Mouse (Mus musculus) midbrain, embryonic 10.5 days (tissue): Measurements from ENCODE around the gene Kmt2e. TPM values are rescaled to one million over a fixed set of nuclear protein-coding genes. Genes with fewer than 3 reads are reported as not detected.

Experiments
- DNase-seq: peaks from one replicate; pipeline ENCODE4 v3.0.0-alpha.2; 2017; ENCODE audit warnings: low spot score
- H3K27ac ChIP-seq: fragments of 300-500 bp; sonication (generic); replicated peaks from 2 replicates; pipeline ENCODE4 v1.5.1; 2016; ENCODE audit warnings: mild to moderate bottlenecking
- H3K27me3 ChIP-seq: fragments of 300-500 bp; sonication (generic); 2 replicates; pipeline ENCODE4 v1.6.1; 2016; ENCODE audit warnings: low read depth, mild to moderate bottlenecking; ENCODE audit not compliant: poor library complexity, severe bottlenecking
- H3K36me3 ChIP-seq: fragments of 300-500 bp; sonication (generic); 2 replicates; pipeline ENCODE4 v1.6.1; 2016; ENCODE audit warnings: mild to moderate bottlenecking, moderate library complexity
- H3K4me1 ChIP-seq: fragments of 300-500 bp; sonication (generic); 2 replicates; pipeline ENCODE4 v1.6.1; 2016
- H3K4me3 ChIP-seq: fragments of 300-500 bp; sonication (generic); 2 replicates; pipeline ENCODE4 v1.5.1; 2016; ENCODE audit warnings: mild to moderate bottlenecking, moderate library complexity
- H3K9me3 ChIP-seq: fragments of 300-500 bp; sonication (generic); replicated peaks from 2 replicates; pipeline ENCODE4 v1.6.1; 2016; ENCODE audit warnings: mild to moderate bottlenecking
- WGBS: fragments of 180-500 bp; shearing (Covaris S2); methylation state at CpG from one replicate; pipeline ENCODE4 v1.1.7; 2016; 5-methylcytosine and 5-hydroxymethylcytosine counted together
- polyA plus RNA-seq: library from polyadenylated mRNA; unstranded; fragments of >200 nt; fragmentation: Nextera tagmentation; extraction: Ambion mirVana; gene quantifications from 2 replicates; pipeline ENCODE4 v1.2.1, GENCODE M21; 2016

Kmt2e gene
- polyA plus RNA-seq, 1 experiment from 2014 or later = 86.6 TPM

- H3K27ac ChIP-seq = no peak overlapping the region
- no peaks in the 10 kb centered on the region for H3K27me3 ChIP-seq
- H3K9me3 ChIP-seq = no peaks in the 10 kb centered on the region
- peaks cover 100% of the 10 kb centered on the region for H3K36me3 ChIP-seq
- no peak overlapping the region for H3K4me3 ChIP-seq
- H3K4me1 ChIP-seq = no peaks in the 10 kb centered on the region; the same call in 1 of the 2 replicates
- WGBS = 94% methylated on average over 6 of the region's 6 CpGs
- DNase-seq = no peak
Measured at GRCm38 (mm10) chr5:23500715-23501114, 66.5 kb downstream of the Kmt2e start.

GRCm38 (mm10) chr5:23501582-23502316 lies 67.5 kb downstream of the Kmt2e start:
- Histone ChIP-seq H3K9me3 (no peaks in the 10 kb centered on the region), H3K36me3 (peaks cover 93% of the 10 kb centered on the region), H3K27ac (no peak overlapping the region), H3K27me3 (no peaks in the 10 kb centered on the region), H3K4me1 (no peaks in the 10 kb centered on the region; the same call in 1 of the 2 replicates), H3K4me3 (no peak overlapping the region)
- WGBS = 81% methylated on average over 13 of the region's 13 CpGs
- no peak for DNase-seq

DNA sequence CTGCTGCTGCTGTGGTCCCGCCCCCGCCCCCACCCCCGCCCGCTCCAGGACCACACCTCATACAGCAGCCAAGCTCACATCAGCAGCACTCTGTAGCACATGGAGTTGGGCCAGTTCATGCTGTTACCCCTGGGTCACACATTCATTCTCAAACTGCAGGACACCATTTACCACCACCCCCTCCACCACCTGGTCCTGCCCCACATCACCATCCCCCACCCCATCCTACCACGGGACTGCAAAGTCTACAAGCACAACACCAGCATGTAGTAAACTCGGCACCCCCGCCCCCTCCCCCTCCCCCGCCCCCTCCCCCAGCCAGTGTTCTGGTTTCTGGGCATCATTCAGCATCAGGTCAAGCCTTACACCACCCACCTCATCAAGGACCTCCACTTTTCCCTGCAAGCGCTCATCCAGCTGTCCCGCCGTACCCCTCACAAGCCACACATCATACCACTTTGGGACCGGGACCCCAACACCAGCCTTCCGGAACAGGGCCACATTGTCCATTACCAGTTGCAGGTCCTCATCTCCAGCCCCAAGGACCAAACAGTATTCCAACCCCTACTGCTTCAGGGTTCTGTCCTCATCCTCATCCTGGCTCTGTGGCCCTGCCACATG lies 68.2 kb downstream of the Kmt2e start:
- peaks cover 89% of the 10 kb centered on the region for H3K36me3 ChIP-seq
- no peak for DNase-seq
- H3K9me3 ChIP-seq = no peaks in the 10 kb centered on the region
- no peak overlapping the region for H3K4me3 ChIP-seq
- no peak overlapping the region for H3K27ac ChIP-seq
- 86% methylated on average over 13 of the region's 13 CpGs for WGBS
- no peaks in the 10 kb centered on the region for H3K27me3 ChIP-seq
- H3K4me1 ChIP-seq = peaks cover 3% of the 10 kb centered on the region; the same call in 1 of the 2 replicates

DNA sequence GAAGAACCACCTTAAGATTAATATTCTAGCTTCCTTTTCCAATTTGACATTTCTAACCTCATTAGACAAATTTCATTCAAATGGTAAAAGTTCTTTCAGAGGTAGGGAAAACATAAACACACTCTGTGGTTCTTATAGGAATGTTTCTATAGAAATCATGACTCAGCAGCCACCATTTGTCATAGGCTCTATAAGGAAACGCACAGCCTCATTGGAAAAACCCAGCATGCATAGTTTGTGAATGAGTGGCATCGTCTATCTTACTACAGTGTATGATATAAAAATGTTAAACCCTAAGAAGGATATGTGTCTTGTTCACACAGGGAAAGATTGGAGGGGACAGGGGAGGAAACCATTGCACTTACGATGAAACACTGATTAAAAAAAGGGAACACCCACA lies 71.3 kb downstream of the Kmt2e start:
- WGBS = 97% methylated on average over 3 of the region's 3 CpGs
- Histone ChIP-seq H3K9me3 (no peaks in the 10 kb centered on the region), H3K27me3 (no peaks in the 10 kb centered on the region), H3K27ac (no peak overlapping the region), H3K4me3 (no peak overlapping the region), H3K4me1 (peaks cover 6% of the 10 kb centered on the region; the same call in 1 of the 2 replicates), H3K36me3 (peaks cover 80% of the 10 kb centered on the region)
- no peak for DNase-seq

DNA sequence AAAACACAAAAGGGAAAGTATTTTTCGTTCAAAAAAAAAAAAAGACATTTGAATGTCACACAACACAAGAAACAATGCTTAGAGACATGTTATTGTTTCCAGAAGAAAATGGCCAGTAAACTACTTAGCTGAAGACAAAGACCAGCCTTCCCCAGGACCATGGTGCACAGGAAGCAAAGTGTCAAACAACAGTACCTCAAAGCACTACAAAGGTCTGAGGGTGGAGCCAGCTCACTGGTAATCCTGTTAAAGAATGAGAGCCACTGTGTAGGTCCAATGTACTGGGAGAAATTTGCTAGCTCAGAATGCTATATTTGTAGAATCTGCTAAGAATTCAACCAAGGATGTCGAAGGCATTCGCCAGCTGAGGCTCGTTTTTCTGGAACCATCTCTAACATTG lies 73.0 kb downstream of the Kmt2e start:
- Histone ChIP-seq H3K27ac (no peak overlapping the region), H3K4me3 (no peak overlapping the region), H3K36me3 (peaks cover 78% of the 10 kb centered on the region), H3K4me1 (peaks cover 6% of the 10 kb centered on the region; the same call in 1 of the 2 replicates), H3K9me3 (no peaks in the 10 kb centered on the region), H3K27me3 (no peaks in the 10 kb centered on the region)
- DNase-seq = no peak
- 78% methylated on average over 4 of the region's 4 CpGs for WGBS

- no peak overlapping the region for H3K27ac ChIP-seq
- no peaks in the 10 kb centered on the region for H3K27me3 ChIP-seq
- peaks cover 77% of the 10 kb centered on the region for H3K36me3 ChIP-seq
- no peaks in the 10 kb centered on the region for H3K9me3 ChIP-seq
- 84% methylated on average over 6 of the region's 6 CpGs for WGBS
- DNase-seq = no peak
- H3K4me3 ChIP-seq = no peak overlapping the region
- H3K4me1 ChIP-seq = 0 out of 2 replicates have a peak, but pooled peaks cover 6% of the 10 kb centered on the region
Measured at GRCm38 (mm10) chr5:23508630-23509029, 74.4 kb downstream of the Kmt2e start.

DNA sequence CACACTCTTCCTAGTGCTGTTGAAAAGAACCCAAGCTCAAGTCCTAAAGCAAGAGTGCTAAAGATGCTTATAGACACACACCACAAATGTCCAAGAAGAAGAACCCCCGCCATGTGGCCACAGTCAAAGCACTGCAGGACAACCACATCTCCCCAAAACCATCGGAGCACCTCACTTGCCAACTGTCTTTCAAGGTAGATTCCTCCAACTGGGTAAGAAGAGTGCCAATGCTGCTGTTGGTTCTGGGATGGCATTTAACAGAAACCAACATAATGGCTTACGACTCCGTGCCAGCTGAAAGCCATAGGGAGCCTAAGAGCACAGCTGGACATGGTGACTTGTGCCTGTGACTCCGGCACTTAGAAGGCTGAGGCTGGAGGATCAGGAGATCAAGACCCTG lies 77.2 kb downstream of the Kmt2e start:
- peaks cover 75% of the 10 kb centered on the region for H3K36me3 ChIP-seq
- DNase-seq = no peak
- 94% methylated on average over 5 of the region's 5 CpGs for WGBS
- H3K27me3 ChIP-seq = no peaks in the 10 kb centered on the region
- no peak overlapping the region for H3K4me3 ChIP-seq
- H3K27ac ChIP-seq = no peak overlapping the region
- H3K4me1 ChIP-seq = 0 out of 2 replicates have a peak, but pooled peaks cover 6% of the 10 kb centered on the region
- no peaks in the 10 kb centered on the region for H3K9me3 ChIP-seq

GRCm38 (mm10) chr5:23512556-23512955 lies 78.3 kb downstream of the Kmt2e start:
- no peak overlapping the region for H3K4me3 ChIP-seq
- H3K27me3 ChIP-seq = no peaks in the 10 kb centered on the region
- H3K4me1 ChIP-seq = 0 out of 2 replicates have a peak, but pooled peaks cover 8% of the 10 kb centered on the region
- peaks cover 76% of the 10 kb centered on the region for H3K36me3 ChIP-seq
- WGBS = 94% methylated on average over 7 of the region's 7 CpGs
- H3K9me3 ChIP-seq = no peaks in the 10 kb centered on the region
- no peak for DNase-seq
- H3K27ac ChIP-seq = no peak overlapping the region

GRCm38 (mm10) chr5:23513468-23513867 lies 79.2 kb downstream of the Kmt2e start:
- Histone ChIP-seq H3K4me1 (0 out of 2 replicates have a peak, but pooled peaks cover 7% of the 10 kb centered on the region), H3K9me3 (no peaks in the 10 kb centered on the region), H3K27ac (no peak overlapping the region), H3K27me3 (no peaks in the 10 kb centered on the region), H3K36me3 (peaks cover 81% of the 10 kb centered on the region), H3K4me3 (no peak overlapping the region)
- WGBS = 94% methylated on average over 13 of the region's 13 CpGs
- no peak for DNase-seq

DNA sequence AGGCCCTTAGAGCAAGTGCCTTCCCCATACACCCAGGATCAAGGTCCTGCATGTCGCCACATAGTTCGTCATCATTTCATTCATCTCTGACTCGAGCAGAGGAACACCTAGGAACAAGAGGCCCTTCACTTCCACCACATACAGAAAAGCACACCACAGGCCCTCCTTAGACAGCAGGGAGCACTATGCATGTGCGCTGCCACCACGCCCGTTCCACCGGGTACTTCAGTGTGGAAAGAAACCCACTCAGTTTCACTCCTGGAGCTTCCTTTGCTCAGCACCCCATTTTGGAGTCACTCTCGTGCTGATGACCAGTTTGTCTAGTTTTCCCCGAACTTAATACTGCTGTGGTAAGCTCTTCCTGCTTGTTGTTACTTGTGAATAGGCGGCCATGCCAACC lies 80.8 kb downstream of the Kmt2e start:
- H3K27ac ChIP-seq = no peak overlapping the region
- WGBS = 95% methylated on average over 10 of the region's 10 CpGs
- no peaks in the 10 kb centered on the region for H3K9me3 ChIP-seq
- H3K4me1 ChIP-seq = 0 out of 2 replicates have a peak, but pooled peaks cover 7% of the 10 kb centered on the region
- H3K27me3 ChIP-seq = no peaks in the 10 kb centered on the region
- DNase-seq = no peak
- no peak overlapping the region for H3K4me3 ChIP-seq
- H3K36me3 ChIP-seq = peaks cover 72% of the 10 kb centered on the region

- no peak overlapping the region for H3K27ac ChIP-seq
- H3K4me3 ChIP-seq = no peak overlapping the region
- H3K27me3 ChIP-seq = no peaks in the 10 kb centered on the region
- no peak for DNase-seq
- peaks cover 58% of the 10 kb centered on the region for H3K36me3 ChIP-seq
- 72% methylated on average over 3 of the region's 3 CpGs for WGBS
- H3K9me3 ChIP-seq = no peaks in the 10 kb centered on the region
- 0 out of 2 replicates have a peak, but pooled peaks cover 7% of the 10 kb centered on the region for H3K4me1 ChIP-seq
Measured at GRCm38 (mm10) chr5:23516962-23517361, 82.7 kb downstream of the Kmt2e start.

DNA sequence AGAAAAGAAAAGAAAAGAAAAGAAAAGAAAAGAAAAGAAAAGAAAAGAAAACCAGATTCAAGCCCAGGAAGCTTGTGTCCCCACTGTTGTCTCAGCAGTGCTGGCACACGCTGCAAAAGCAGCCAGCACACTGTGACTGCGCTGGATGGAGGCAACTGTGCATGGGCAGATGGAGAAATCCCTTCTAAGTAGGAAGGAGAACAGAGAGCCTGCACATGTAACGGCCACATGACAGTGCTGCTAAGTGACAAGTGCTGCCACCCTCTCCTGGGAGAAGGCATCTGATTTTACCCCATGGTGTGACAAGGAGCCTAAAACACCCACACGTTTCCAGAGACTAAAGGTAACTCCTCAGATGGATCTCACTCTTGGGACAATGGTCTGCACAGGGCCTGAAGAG lies 83.6 kb downstream of the Kmt2e start:
- no peak for DNase-seq
- 0 out of 2 replicates have a peak, but pooled peaks cover 7% of the 10 kb centered on the region for H3K4me1 ChIP-seq
- 76% methylated on average over 4 of the region's 4 CpGs for WGBS
- H3K4me3 ChIP-seq = no peak overlapping the region
- H3K9me3 ChIP-seq = no peaks in the 10 kb centered on the region
- peaks cover 61% of the 10 kb centered on the region for H3K36me3 ChIP-seq
- H3K27ac ChIP-seq = no peak overlapping the region
- H3K27me3 ChIP-seq = no peaks in the 10 kb centered on the region

DNA sequence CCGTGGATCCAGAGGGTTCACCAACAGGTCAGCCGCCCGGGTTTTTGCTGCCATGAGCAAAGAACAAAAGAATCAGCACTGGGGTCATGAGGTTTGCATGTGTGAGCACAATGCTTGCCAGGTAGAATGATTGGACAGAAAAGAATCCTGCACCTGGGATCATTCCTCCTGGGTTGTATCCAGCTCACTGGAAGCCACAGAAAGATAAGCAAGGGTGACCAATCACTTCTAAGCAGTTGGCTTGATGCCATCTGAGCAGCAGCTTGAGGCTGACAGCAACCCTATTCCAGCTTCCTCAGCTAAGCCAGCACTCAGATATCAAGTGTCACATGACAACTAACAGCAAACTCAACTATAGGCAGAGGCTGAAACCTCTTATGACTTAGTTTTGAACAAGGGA lies 84.4 kb downstream of the Kmt2e start:
- DNase-seq = no peak
- Histone ChIP-seq H3K27ac (no peak overlapping the region), H3K9me3 (no peaks in the 10 kb centered on the region), H3K27me3 (no peaks in the 10 kb centered on the region), H3K4me1 (0 out of 2 replicates have a peak, but pooled peaks cover 7% of the 10 kb centered on the region), H3K4me3 (no peak overlapping the region), H3K36me3 (peaks cover 58% of the 10 kb centered on the region)
- 92% methylated on average over 3 of the region's 3 CpGs for WGBS
